Mouse (Mus musculus) stomach, embryonic 15.5 days (tissue): Measurements from ENCODE around the gene Cbr3. TPM values are rescaled to one million over a fixed set of nuclear protein-coding genes. Genes with fewer than 3 reads are reported as not detected.
A peak's percentile ranks its signal among the peaks of the same experiment; 100 is the strongest.
"Not testable (repeated sequence)": the region's sequence is repeated elsewhere in the genome, so short reads cannot be mapped to it uniquely, and the experiment has no call there.

Source experiments
- ATAC-seq: fragments of 200-750 bp; cut with Nextera tagmentation; 2 replicates; pipeline ENCODE4 v1.8.0; 2017; ENCODE audit warnings: low read depth, moderate number of reproducible peaks, moderate TSS enrichment; ENCODE audit not compliant: insufficient read depth, low FRiP score
- H3K27ac ChIP-seq: fragments of 300-500 bp; sonication (generic); 2 replicates; pipeline ENCODE4 v1.5.1; 2015; ENCODE audit warnings: mild to moderate bottlenecking, inconsistent platforms
- H3K27me3 ChIP-seq: fragments of 300-500 bp; sonication (generic); replicated peaks from 2 replicates; pipeline ENCODE4 v1.6.1; 2015; ENCODE audit warnings: inconsistent platforms
- H3K36me3 ChIP-seq: fragments of 300-500 bp; sonication (generic); 2 replicates; pipeline ENCODE4 v1.6.1; 2015; ENCODE audit warnings: inconsistent platforms
- H3K4me1 ChIP-seq: fragments of 300-500 bp; sonication (generic); 2 replicates; pipeline ENCODE4 v1.6.1; 2015; ENCODE audit warnings: inconsistent platforms
- H3K4me2 ChIP-seq: fragments of 300-500 bp; sonication (generic); 2 replicates; pipeline ENCODE4 v1.6.1; 2015; ENCODE audit warnings: mild to moderate bottlenecking, inconsistent platforms
- H3K4me3 ChIP-seq: fragments of 300-500 bp; sonication (generic); replicated peaks from 2 replicates; pipeline ENCODE4 v1.5.1; 2015; ENCODE audit warnings: inconsistent platforms
- H3K9ac ChIP-seq: fragments of 300-500 bp; sonication (generic); 2 replicates; pipeline ENCODE4 v1.6.1; 2015; ENCODE audit warnings: inconsistent platforms
- H3K9me3 ChIP-seq: fragments of 300-500 bp; sonication (generic); 2 replicates; pipeline ENCODE4 v1.6.1; 2016; ENCODE audit warnings: inconsistent platforms
- WGBS: fragments of 180-500 bp; shearing (Covaris S2); methylation state at CpG from one replicate; pipeline ENCODE4 v1.1.7; 2015; 5-methylcytosine and 5-hydroxymethylcytosine counted together
- polyA plus RNA-seq: library from polyadenylated mRNA; unstranded; fragments of >200 nt; fragmentation: Nextera tagmentation; extraction: Ambion mirVana; gene quantifications from 2 replicates; pipeline ENCODE4 v1.2.1, GENCODE M21; 2015

The Cbr3 gene
- polyA plus RNA-seq, 1 experiment from 2014 or later = 18.6 TPM

- 2% methylated on average over 41 of the region's 53 CpGs for WGBS
- Histone ChIP-seq H3K9me3 (no peaks in the 10 kb centered on the region), H3K4me2 (peak overlapping the region; percentile 85), H3K27me3 (peaks cover 27% of the 10 kb centered on the region), H3K9ac (peak overlapping the region; percentile 17; the same call in 1 of the 2 replicates), H3K4me1 (peaks cover 18% of the 10 kb centered on the region; the same call in 1 of the 2 replicates), H3K27ac (peak overlapping the region; percentile 80), H3K4me3 (peak overlapping the region; percentile 47), H3K36me3 (no peaks in the 10 kb centered on the region)
- no peak for ATAC-seq
Measured at GRCm38 (mm10) chr16:93683508-93684236, 657 bp downstream of the Cbr3 start.

- Histone ChIP-seq H3K4me3 (peak overlapping the region; percentile 47; the same call in 1 of the 2 replicates), H3K4me1 (peaks cover 18% of the 10 kb centered on the region; the same call in 1 of the 2 replicates), H3K9me3 (no peaks in the 10 kb centered on the region), H3K36me3 (no peaks in the 10 kb centered on the region), H3K27me3 (peaks cover 27% of the 10 kb centered on the region), H3K27ac (no peak overlapping the region), H3K9ac (no peak overlapping the region), H3K4me2 (peak overlapping the region; percentile 85)
- 45% methylated on average over 7 of the region's 7 CpGs for WGBS
- no peak for ATAC-seq
Measured at GRCm38 (mm10) chr16:93684441-93684840, 1.4 kb downstream of the Cbr3 start.

- H3K27ac ChIP-seq, H3K9me3 ChIP-seq, H3K36me3 ChIP-seq, H3K4me2 ChIP-seq, H3K9ac ChIP-seq, H3K4me3 ChIP-seq, ATAC-seq: not testable (repeated sequence)
- Histone ChIP-seq H3K4me1 (peaks cover 18% of the 10 kb centered on the region; the same call in 1 of the 2 replicates), H3K27me3 (peaks cover 27% of the 10 kb centered on the region)
- WGBS = 92% methylated on average over 3 of the region's 3 CpGs
Measured at GRCm38 (mm10) chr16:93685783-93686182, 2.8 kb downstream of the Cbr3 start.

- no peak for ATAC-seq
- Histone ChIP-seq H3K27me3 (peaks cover 26% of the 10 kb centered on the region), H3K4me1 (peaks cover 18% of the 10 kb centered on the region; the same call in 1 of the 2 replicates), H3K27ac (no peak overlapping the region), H3K36me3 (no peaks in the 10 kb centered on the region), H3K9ac (no peak overlapping the region), H3K4me2 (no peak overlapping the region), H3K9me3 (no peaks in the 10 kb centered on the region), H3K4me3 (no peak overlapping the region)
- WGBS = 73% methylated on average over 5 of the region's 7 CpGs
Measured at GRCm38 (mm10) chr16:93686421-93686820, 3.4 kb downstream of the Cbr3 start.

- no peak overlapping the region for H3K9ac ChIP-seq
- no peak overlapping the region for H3K4me3 ChIP-seq
- ATAC-seq = no peak
- H3K36me3 ChIP-seq = no peaks in the 10 kb centered on the region
- WGBS = 37% methylated on average over 5 of the region's 5 CpGs
- peaks cover 21% of the 10 kb centered on the region for H3K27me3 ChIP-seq
- peaks cover 18% of the 10 kb centered on the region; the same call in 1 of the 2 replicates for H3K4me1 ChIP-seq
- H3K27ac ChIP-seq = no peak overlapping the region
- no peaks in the 10 kb centered on the region for H3K9me3 ChIP-seq
- H3K4me2 ChIP-seq = peak overlapping the region; percentile 22; the same call in 1 of the 2 replicates
Measured at GRCm38 (mm10) chr16:93686945-93687344, 3.9 kb downstream of the Cbr3 start.

GRCm38 (mm10) chr16:93691206-93691841 is 8.3 kb downstream of the Cbr3 start:
- no peak for ATAC-seq
- WGBS = 67% methylated on average over 6 of the region's 6 CpGs
- H3K4me3 ChIP-seq = no peak overlapping the region
- no peaks in the 10 kb centered on the region for H3K36me3 ChIP-seq
- H3K27me3 ChIP-seq = no peaks in the 10 kb centered on the region
- no peak overlapping the region for H3K27ac ChIP-seq
- no peak overlapping the region for H3K9ac ChIP-seq
- H3K4me2 ChIP-seq = no peak overlapping the region
- H3K9me3 ChIP-seq = no peaks in the 10 kb centered on the region
- H3K4me1 ChIP-seq = no peaks in the 10 kb centered on the region

- H3K9ac ChIP-seq = no peak overlapping the region
- H3K4me1 ChIP-seq = no peaks in the 10 kb centered on the region
- WGBS = 59% methylated on average over 2 of the region's 2 CpGs
- H3K4me3 ChIP-seq = no peak overlapping the region
- H3K36me3 ChIP-seq = no peaks in the 10 kb centered on the region
- no peaks in the 10 kb centered on the region for H3K9me3 ChIP-seq
- no peak overlapping the region for H3K27ac ChIP-seq
- no peak for ATAC-seq
- H3K27me3 ChIP-seq = no peaks in the 10 kb centered on the region
- no peak overlapping the region for H3K4me2 ChIP-seq
Measured at GRCm38 (mm10) chr16:93692744-93693143, 9.7 kb downstream of the Cbr3 start.

- H3K27me3 ChIP-seq = no peaks in the 10 kb centered on the region
- H3K4me1 ChIP-seq = no peaks in the 10 kb centered on the region
- H3K4me2 ChIP-seq = no peak overlapping the region
- no peak overlapping the region for H3K9ac ChIP-seq
- ATAC-seq = no peak
- no peaks in the 10 kb centered on the region for H3K36me3 ChIP-seq
- H3K4me3 ChIP-seq = no peak overlapping the region
- 83% methylated on average over 7 of the region's 7 CpGs for WGBS
- H3K9me3 ChIP-seq = no peaks in the 10 kb centered on the region
- no peak overlapping the region for H3K27ac ChIP-seq
Measured at GRCm38 (mm10) chr16:93707116-93707515, 24.1 kb downstream of the Cbr3 start.

- Histone ChIP-seq H3K4me1 (peaks cover 7% of the 10 kb centered on the region; the same call in 1 of the 2 replicates), H3K9me3 (no peaks in the 10 kb centered on the region), H3K27ac (no peak overlapping the region), H3K36me3 (no peaks in the 10 kb centered on the region), H3K9ac (no peak overlapping the region), H3K4me3 (no peak overlapping the region), H3K27me3 (no peaks in the 10 kb centered on the region), H3K4me2 (no peak overlapping the region)
- no peak for ATAC-seq
- 73% methylated on average over 1 of the region's 1 CpGs for WGBS
Measured at GRCm38 (mm10) chr16:93709217-93709616, 26.2 kb downstream of the Cbr3 start.

GRCm38 (mm10) chr16:93710924-93711323 is 27.9 kb downstream of the Cbr3 start:
- peak overlapping the region; percentile 69 for H3K4me3 ChIP-seq
- peak overlapping the region; percentile 71 for H3K27ac ChIP-seq
- peak overlapping the region; percentile 93 for H3K4me2 ChIP-seq
- H3K9ac ChIP-seq = no peak overlapping the region
- H3K9me3 ChIP-seq = no peaks in the 10 kb centered on the region
- no peaks in the 10 kb centered on the region for H3K36me3 ChIP-seq
- H3K4me1 ChIP-seq = peaks cover 7% of the 10 kb centered on the region; the same call in 1 of the 2 replicates
- no peak for ATAC-seq
- H3K27me3 ChIP-seq = no peaks in the 10 kb centered on the region
- under 1% methylated on average over 11 of the region's 11 CpGs for WGBS

- Histone ChIP-seq H3K36me3 (no peaks in the 10 kb centered on the region), H3K4me1 (peaks cover 7% of the 10 kb centered on the region; the same call in 1 of the 2 replicates), H3K4me3 (peak within 1 kb of the TSS; percentile 69), H3K9ac (peak within 1 kb of the TSS; percentile 60), H3K27ac (peak within 1 kb of the TSS; percentile 71), H3K9me3 (no peaks in the 10 kb centered on the region), H3K4me2 (peak within 1 kb of the TSS; percentile 93), H3K27me3 (no peaks in the 10 kb centered on the region)
- peak; percentile 90 for ATAC-seq
- WGBS = under 1% methylated on average over 71 of the region's 77 CpGs
Measured at GRCm38 (mm10) chr16:93711411-93712188, 28.6 kb downstream of the Cbr3 start, which contains the start of gene Dop1b. Dop1b (plus strand) TSS chr16:93711904.
